Mouse (Mus musculus): Measurements from ENCODE around the gene Prima1.

GRCm38 (mm10) chr12:103242083-103242581 lies at the start of gene Prima1:
- TF ChIP-seq CTCF (conservative IDR thresholded peaks at IDR 0.05; ENCODE audit: low read length) (no peak), NANOG (IDR thresholded peaks at IDR 0.05; ENCODE audit: borderline replicate concordance, low read length) (no peak), POU5F1 (IDR thresholded peaks at IDR 0.05; ENCODE audit: borderline replicate concordance, low read length) (no peak)
